Mouse (Mus musculus) splenic B cell, adult 2 months (primary cell): ENCODE data around the gene Olfr1458.

Experiments used
- DNase-seq: peaks from one replicate; pipeline ENCODE4 v3.0.0-alpha.2; 2011; ENCODE audit warnings: low read depth, low spot score
- H3K27me3 ChIP-seq: 2 replicates; pipeline ENCODE4 v1.6.1; 2012; ENCODE audit warnings: mild to moderate bottlenecking, low read length, moderate library complexity, mixed read lengths; ENCODE audit not compliant: control insufficient read depth, poor library complexity, insufficient read depth, severe bottlenecking
- H3K36me3 ChIP-seq: 2 replicates; pipeline ENCODE4 v1.6.1; 2012; ENCODE audit warnings: mild to moderate bottlenecking, low read length, moderate library complexity, mixed read lengths; ENCODE audit not compliant: control insufficient read depth, poor library complexity, insufficient read depth, severe bottlenecking

The Olfr1458 gene

GRCm38 (mm10) chr19:13106675-13107074, at the start of gene Olfr1458:
TSS of gene Olfr1458 (minus strand) at chr19:13106775.
- no peak for DNase-seq
- Histone ChIP-seq H3K36me3 (no peaks in the 10 kb centered on the region), H3K27me3 (no peaks in the 10 kb centered on the region)

DNA sequence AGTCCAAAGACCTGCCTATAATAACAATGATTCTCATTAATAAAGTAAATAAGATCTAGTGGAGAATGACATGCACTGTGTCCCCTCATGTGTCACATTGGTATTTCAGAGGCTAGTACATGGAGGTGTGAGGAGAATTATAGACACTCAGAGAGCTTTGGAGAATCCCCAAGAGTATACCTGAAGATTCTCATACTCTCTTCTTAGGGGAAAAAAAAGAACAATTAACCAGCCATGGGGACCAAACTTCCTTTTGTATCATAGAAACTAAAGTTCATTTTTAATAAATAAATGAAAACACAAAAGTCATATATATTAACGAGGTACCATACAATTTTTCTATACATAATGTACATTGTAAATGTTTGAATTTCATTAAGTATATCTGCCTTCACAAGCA, 42.9 kb upstream of the Olfr1458 start, which contains the start of gene Olfr1459:
Olfr1459 (minus strand) TSS at position 101 of the 400 bp plus-strand sequence.
- Histone ChIP-seq H3K36me3 (no peaks in the 10 kb centered on the region), H3K27me3 (no peaks in the 10 kb centered on the region)
- no peak for DNase-seq

DNA sequence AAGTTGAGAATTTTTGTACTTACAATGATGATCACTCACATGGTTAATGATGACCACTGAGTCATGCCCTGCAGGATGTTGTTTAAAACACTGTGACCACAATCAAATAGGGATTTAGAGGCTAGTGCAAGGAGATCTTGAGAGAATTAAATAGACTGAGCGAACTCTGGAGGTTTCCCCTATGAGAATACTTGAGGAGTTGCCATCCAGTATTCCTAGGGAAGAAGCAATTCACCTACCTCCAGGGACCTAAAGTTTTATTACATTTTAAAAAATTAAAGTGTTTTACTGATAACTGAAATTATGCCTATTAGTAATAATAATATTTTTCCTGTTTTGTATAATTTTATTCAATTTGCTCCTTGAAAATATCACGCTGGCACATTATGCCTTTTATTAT, 8.8 kb downstream of the Olfr1458 start, which contains the start of gene Olfr1457:
Olfr1457 (minus strand) TSS at position 101 of the 400 bp plus-strand sequence.
- H3K27me3 ChIP-seq: no peaks in the 10 kb centered on the region
- no peaks in the 10 kb centered on the region for H3K36me3 ChIP-seq
- DNase-seq: no peak

DNA sequence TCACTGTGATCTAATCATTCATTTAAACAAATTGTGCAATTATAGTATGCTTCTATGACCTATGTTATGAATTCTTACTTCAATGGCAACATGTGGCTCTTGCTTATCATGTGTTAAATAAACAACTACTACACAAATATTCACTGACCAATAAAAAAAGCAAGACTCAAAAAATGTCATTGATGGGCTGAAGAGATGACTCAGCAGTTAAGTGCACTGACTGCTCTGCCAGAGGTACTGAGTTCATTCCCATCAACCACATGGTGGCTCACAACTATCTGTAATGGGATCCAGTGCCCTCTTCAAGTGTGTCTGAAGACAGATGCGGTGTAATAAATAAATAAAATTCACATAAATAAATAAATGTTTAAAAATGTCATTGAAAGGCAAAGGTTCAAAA, 12.7 kb downstream of the Olfr1458 start:
- Histone ChIP-seq H3K36me3 (no peaks in the 10 kb centered on the region), H3K27me3 (no peaks in the 10 kb centered on the region)
- DNase-seq: no peak

DNA sequence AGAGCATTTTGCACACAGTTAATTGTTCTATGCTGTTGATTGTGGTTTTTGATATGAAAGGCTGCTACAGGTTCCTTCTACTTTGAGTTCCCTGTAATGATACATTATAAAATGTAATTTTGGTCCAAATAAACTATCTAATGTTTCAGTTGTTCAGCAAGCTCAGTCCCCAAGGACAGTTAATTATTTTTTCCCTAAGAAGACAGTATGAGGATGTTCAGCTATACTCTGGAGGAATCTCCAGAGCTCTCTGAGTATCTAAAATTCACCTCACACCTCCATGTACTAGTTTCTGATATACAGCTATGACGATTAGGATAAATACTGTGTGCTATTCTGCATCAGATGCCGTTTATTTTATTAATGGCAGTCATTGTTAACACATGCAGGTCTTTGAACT, 46.3 kb downstream of the Olfr1458 start, which contains the start of gene Olfr1454:
Olfr1454 (plus strand) TSS at position 301 of the 400 bp plus-strand sequence.
- no peaks in the 10 kb centered on the region for H3K36me3 ChIP-seq
- H3K27me3 ChIP-seq: no peaks in the 10 kb centered on the region
- DNase-seq: no peak
